Mouse (Mus musculus) spleen, adult 2 months (tissue): ENCODE measurements around the gene Rhbdd3.

Experiments
- CTCF ChIP-seq: fragments of 200-500 bp; IDR thresholded peaks from 2 replicates; pipeline ENCODE4 v1.5.1; 2011; ENCODE audit warnings: mild to moderate bottlenecking, inconsistent platforms; ENCODE audit not compliant: insufficient read depth, insufficient read length, insufficient replicate concordance; ENCODE audit errors: extremely low read depth
- POLR2A ChIP-seq: fragments of 200-500 bp; IDR thresholded peaks from 2 replicates; pipeline ENCODE4 v1.6.1; 2011; ENCODE audit warnings: low read depth, low read length, inconsistent platforms

- TF ChIP-seq POLR2A (no peak), CTCF (no peak)
These were observed 42.5 kb downstream of the Rhbdd3 start for GRCm38 (mm10) chr11:5141252-5141651.
